Mouse (Mus musculus) adrenal gland, adult 2 months (tissue): ENCODE measurements around the gene Ros1. TPM values are rescaled to one million over a fixed set of nuclear protein-coding genes. Genes with fewer than 3 reads are reported as not detected.

Source experiments
- DNase-seq: peaks from one replicate; pipeline ENCODE4 v3.0.0; 2021
- microRNA-seq, 2 experiments: library from miRNA; unstranded; fragments of <30 nt; microRNA quantifications; one replicate each; pipeline ENCODE4 v1.2.0; 2021
- polyA plus RNA-seq: library from polyadenylated mRNA; depleted of rRNA; stranded (reverse); fragments of >200 nt; gene quantifications from 2 replicates; pipeline ENCODE4 v1.2.3, GENCODE M21; 2012; rRNA removed
- total RNA-seq, 2 experiments: library from RNA; stranded (reverse); gene quantifications; 2 replicates each; pipeline ENCODE4 v1.2.3; 2021

Gene Ros1
- total and polyA plus RNA-seq, 3 experiments, result not detected

- DNase-seq, result peak; percentile 63
Observed at GRCm38 (mm10) chr10:52022413-52023212, 172.4 kb downstream of the Ros1 start, which contains the start of gene Vgll2. Gene Vgll2 (plus strand): TSS chr10:52022502.

- DNase-seq, result no peak
Observed at GRCm38 (mm10) chr10:52021736-52022394, 173.2 kb downstream of the Ros1 start.

- DNase-seq, result no peak
Observed at GRCm38 (mm10) chr10:52021231-52021630, 173.8 kb downstream of the Ros1 start.

GRCm38 (mm10) chr10:52018471-52018870 is 176.6 kb downstream of the Ros1 start:
- no peak for DNase-seq

Small RNAs within 50 kb of the gene (microRNA-seq; reads per million reads assigned to microRNA genes)
- gene Gm24084, result 0 reads per million in 2 experiments

Other genes with a start within 250 kb of the Ros1 start
- gene Vgll2, start 172.7 kb downstream of the Ros1 start, total RNA-seq, result not detected
- 0.10 TPM in 1 of 2 replicates, not detected in the other for gene Vgll2, start 172.7 kb downstream of the Ros1 start, polyA plus RNA-seq
- 1 to 10 TPM; 2.1 to 3.4 TPM for gene Dcbld1, start 38.4 kb upstream of the Ros1 start, total RNA-seq
- 2.7 and 3.1 TPM in 2 replicates for gene Dcbld1, start 38.4 kb upstream of the Ros1 start, polyA plus RNA-seq
- gene Gm26741, start 163.5 kb upstream of the Ros1 start, total RNA-seq, result not detected
- gene Gm26741, start 163.5 kb upstream of the Ros1 start, polyA plus RNA-seq, result not detected in 2 replicates
- 10 to 100 TPM; 20.8 to 21.7 TPM for gene Gopc, start 186.9 kb upstream of the Ros1 start, total RNA-seq
- 2.9 and 4.5 TPM in 2 replicates for gene Gopc, start 186.9 kb upstream of the Ros1 start, polyA plus RNA-seq
- under 1 TPM in 1 of 2 experiments, not detected in 1; 0.23 TPM for gene Nepn, start 193.7 kb upstream of the Ros1 start, total RNA-seq
- gene Nepn, start 193.7 kb upstream of the Ros1 start, polyA plus RNA-seq, result 0.38 and 0.39 TPM in 2 replicates
- 10 to 100 TPM; 46.0 to 62.7 TPM for gene Nus1, start 222.3 kb upstream of the Ros1 start, total RNA-seq
- 33.4 and 34.5 TPM in 2 replicates for gene Nus1, start 222.3 kb upstream of the Ros1 start, polyA plus RNA-seq